Mouse (Mus musculus): ENCODE data around the gene Trpm3. TPM values are rescaled to one million over a fixed set of nuclear protein-coding genes. Genes with fewer than 3 reads are reported as not detected.

Gene Trpm3
- total and polyA plus RNA-seq, 2 experiments from 2014 or later, result 0.52 to 0.95 TPM

- peaks cover 7% of the 10 kb centered on the region for H3K4me1 ChIP-seq (ENCODE audit: control insufficient read depth, insufficient read depth)
- H3K9me3 ChIP-seq (replicated peaks; ENCODE audit: control insufficient read depth, low read length), result no peaks in the 10 kb centered on the region
- DNase-seq (ENCODE audit: low spot score) (no peak), ATAC-seq (ENCODE audit: insufficient read depth, low read depth) (no peak)
- no peak overlapping the region for H3K4me2 ChIP-seq (ENCODE audit: low read depth, low read length)
- TF ChIP-seq EP300 (IDR thresholded peaks at IDR 0.05; ENCODE audit: low read depth) (no peak), CTCF (IDR thresholded peaks at IDR 0.05; ENCODE audit: low read depth) (no peak)
- H3K9ac ChIP-seq (replicated peaks; ENCODE audit: low read depth, low read length), result no peak overlapping the region
- H3K27me3 ChIP-seq (ENCODE audit: control insufficient read depth, insufficient read depth, low read length), result no peaks in the 10 kb centered on the region
- no peak overlapping the region for H3K27ac ChIP-seq (ENCODE audit: low read depth)
- no peak overlapping the region for H3K4me3 ChIP-seq (ENCODE audit: low read depth, low read length)
- H3K36me3 ChIP-seq (replicated peaks; ENCODE audit: control insufficient read depth, insufficient read depth, low read length), result no peaks in the 10 kb centered on the region
- WGBS, result 85% methylated on average over 4 of the region's 4 CpGs
These were observed 774.1 kb downstream of the Trpm3 start for GRCm38 (mm10) chr19:22912971-22913370.

GRCm38 (mm10) chr19:22915868-22916642 is 777.2 kb downstream of the Trpm3 start:
- peak; percentile 34 for ATAC-seq (ENCODE audit: insufficient read depth, low read depth)
- peak overlapping the region; percentile 40 for H3K4me3 ChIP-seq (ENCODE audit: low read depth, low read length)
- H3K9me3 ChIP-seq (replicated peaks; ENCODE audit: control insufficient read depth, low read length), result no peaks in the 10 kb centered on the region
- H3K27ac ChIP-seq (ENCODE audit: low read depth), result peak overlapping the region; percentile 80
- H3K4me1 ChIP-seq (ENCODE audit: control insufficient read depth, insufficient read depth), result peaks cover 7% of the 10 kb centered on the region
- TF ChIP-seq EP300 (IDR thresholded peaks at IDR 0.05; ENCODE audit: low read depth), result no peak
- peak; percentile 90 for TF ChIP-seq CTCF (IDR thresholded peaks at IDR 0.05; ENCODE audit: low read depth)
- H3K27me3 ChIP-seq (ENCODE audit: control insufficient read depth, insufficient read depth, low read length), result no peaks in the 10 kb centered on the region
- 12% methylated on average over 16 of the region's 16 CpGs for WGBS
- DNase-seq (ENCODE audit: low spot score), result peak; percentile 86
- no peaks in the 10 kb centered on the region for H3K36me3 ChIP-seq (replicated peaks; ENCODE audit: control insufficient read depth, insufficient read depth, low read length)
- H3K9ac ChIP-seq (replicated peaks; ENCODE audit: low read depth, low read length), result no peak overlapping the region
- H3K4me2 ChIP-seq (ENCODE audit: low read depth, low read length), result peak overlapping the region; percentile 65

GRCm38 (mm10) chr19:22916643-22917344 is 777.9 kb downstream of the Trpm3 start:
- peak overlapping the region; percentile 80 for H3K27ac ChIP-seq (ENCODE audit: low read depth)
- H3K36me3 ChIP-seq (replicated peaks; ENCODE audit: control insufficient read depth, insufficient read depth, low read length), result no peaks in the 10 kb centered on the region
- no peaks in the 10 kb centered on the region for H3K9me3 ChIP-seq (replicated peaks; ENCODE audit: control insufficient read depth, low read length)
- TF ChIP-seq CTCF (IDR thresholded peaks at IDR 0.05; ENCODE audit: low read depth) (no peak), EP300 (IDR thresholded peaks at IDR 0.05; ENCODE audit: low read depth) (peak; percentile 93)
- WGBS, result 14% methylated on average over 18 of the region's 18 CpGs
- H3K4me3 ChIP-seq (ENCODE audit: low read depth, low read length), result no peak overlapping the region
- ATAC-seq (ENCODE audit: insufficient read depth, low read depth) (peak; percentile 96), DNase-seq (ENCODE audit: low spot score) (peak; percentile 95)
- H3K9ac ChIP-seq (replicated peaks; ENCODE audit: low read depth, low read length), result no peak overlapping the region
- no peaks in the 10 kb centered on the region for H3K27me3 ChIP-seq (ENCODE audit: control insufficient read depth, insufficient read depth, low read length)
- H3K4me2 ChIP-seq (ENCODE audit: low read depth, low read length), result peak overlapping the region; percentile 65
- peaks cover 7% of the 10 kb centered on the region for H3K4me1 ChIP-seq (ENCODE audit: control insufficient read depth, insufficient read depth)

- no peaks in the 10 kb centered on the region for H3K27me3 ChIP-seq (ENCODE audit: control insufficient read depth, insufficient read depth, low read length)
- no peaks in the 10 kb centered on the region for H3K36me3 ChIP-seq (replicated peaks; ENCODE audit: control insufficient read depth, insufficient read depth, low read length)
- TF ChIP-seq CTCF (IDR thresholded peaks at IDR 0.05; ENCODE audit: low read depth), result no peak
- no peak for TF ChIP-seq EP300 (IDR thresholded peaks at IDR 0.05; ENCODE audit: low read depth)
These were observed 778.5 kb downstream of the Trpm3 start for GRCm38 (mm10) chr19:22917345-22917735.

GRCm38 (mm10) chr19:22920949-22921348 is 782.1 kb downstream of the Trpm3 start:
- 73% methylated on average over 5 of the region's 5 CpGs for WGBS
- Histone ChIP-seq H3K4me1 (ENCODE audit: control insufficient read depth, insufficient read depth) (peaks cover 7% of the 10 kb centered on the region), H3K27ac (ENCODE audit: low read depth) (no peak overlapping the region), H3K9me3 (replicated peaks; ENCODE audit: control insufficient read depth, low read length) (no peaks in the 10 kb centered on the region), H3K36me3 (replicated peaks; ENCODE audit: control insufficient read depth, insufficient read depth, low read length) (no peaks in the 10 kb centered on the region), H3K4me3 (ENCODE audit: low read depth, low read length) (no peak overlapping the region), H3K4me2 (ENCODE audit: low read depth, low read length) (no peak overlapping the region), H3K9ac (replicated peaks; ENCODE audit: low read depth, low read length) (no peak overlapping the region), H3K27me3 (ENCODE audit: control insufficient read depth, insufficient read depth, low read length) (no peaks in the 10 kb centered on the region)
- no peak for TF ChIP-seq CTCF (IDR thresholded peaks at IDR 0.05; ENCODE audit: low read depth)
- TF ChIP-seq EP300 (IDR thresholded peaks at IDR 0.05; ENCODE audit: low read depth), result no peak
- DNase-seq (ENCODE audit: low spot score) (no peak), ATAC-seq (ENCODE audit: insufficient read depth, low read depth) (no peak)

More at GRCm38 (mm10) chr19:22917345-22917735, 778.5 kb downstream of the Trpm3 start:
- H3K27ac ChIP-seq (ENCODE audit: low read depth), result peak overlapping the region; percentile 80
- peaks cover 7% of the 10 kb centered on the region for H3K4me1 ChIP-seq (ENCODE audit: control insufficient read depth, insufficient read depth)
- WGBS, result 50% methylated on average over 3 of the region's 3 CpGs
- no peak overlapping the region for H3K9ac ChIP-seq (replicated peaks; ENCODE audit: low read depth, low read length)
- H3K4me3 ChIP-seq (ENCODE audit: low read depth, low read length), result no peak overlapping the region
- H3K4me2 ChIP-seq (ENCODE audit: low read depth, low read length), result no peak overlapping the region
- ATAC-seq (ENCODE audit: insufficient read depth, low read depth) (no peak), DNase-seq (ENCODE audit: low spot score) (no peak)
- no peaks in the 10 kb centered on the region for H3K9me3 ChIP-seq (replicated peaks; ENCODE audit: control insufficient read depth, low read length)
